Mouse (Mus musculus) fat pad, adult 2 months (tissue): Measurements from ENCODE around the gene Med21.

Experiments
- DNase-seq: peaks from one replicate; pipeline ENCODE4 v3.0.0-alpha.2; 2011; ENCODE audit warnings: low read depth, low spot score; ENCODE audit errors: extremely low read depth

Gene Med21

DNA sequence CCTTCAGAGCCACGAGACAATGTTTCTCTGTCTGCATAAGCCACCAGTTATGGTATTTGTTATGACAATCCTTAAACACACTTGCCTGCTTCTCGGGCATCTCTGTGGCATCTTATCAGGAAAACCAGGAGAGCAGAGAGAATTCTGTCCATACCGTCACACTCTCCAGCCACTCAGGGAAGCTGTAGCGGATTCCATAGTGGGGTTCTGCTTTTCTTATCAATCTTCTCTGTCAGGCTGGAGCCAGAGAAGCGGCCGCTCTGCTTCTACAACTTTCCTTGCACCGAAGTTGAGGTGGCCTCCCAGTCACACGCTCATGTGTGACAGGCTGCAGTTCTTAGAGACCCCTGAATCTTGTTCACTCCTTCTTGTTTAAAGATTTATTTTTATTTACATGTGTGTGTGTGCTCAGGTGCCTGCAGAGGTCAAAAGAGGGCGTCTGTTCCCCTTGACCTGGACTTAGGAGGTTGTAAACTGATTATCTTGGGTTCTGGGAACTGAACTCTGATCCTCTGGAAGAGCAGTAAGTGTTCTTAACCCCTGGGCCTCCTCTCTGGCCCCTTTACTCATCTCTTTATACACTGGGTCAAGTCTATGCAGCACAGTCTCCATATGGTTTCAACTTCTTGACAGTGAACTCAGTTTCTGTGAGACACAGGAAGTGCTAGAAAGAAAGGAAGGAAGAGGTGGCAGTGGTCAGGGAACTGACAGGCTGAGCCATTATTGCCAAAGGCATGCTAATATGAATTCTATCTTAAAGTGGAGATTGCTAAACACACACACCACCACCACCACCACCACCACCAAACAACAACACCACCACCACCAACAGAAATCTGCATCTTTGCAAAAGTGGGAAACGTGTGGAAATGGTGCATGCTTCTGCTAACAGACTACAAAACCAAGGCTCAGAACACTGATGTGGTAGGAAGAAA, 36.1 kb downstream of the Med21 start:
- DNase-seq, result no peak

DNA sequence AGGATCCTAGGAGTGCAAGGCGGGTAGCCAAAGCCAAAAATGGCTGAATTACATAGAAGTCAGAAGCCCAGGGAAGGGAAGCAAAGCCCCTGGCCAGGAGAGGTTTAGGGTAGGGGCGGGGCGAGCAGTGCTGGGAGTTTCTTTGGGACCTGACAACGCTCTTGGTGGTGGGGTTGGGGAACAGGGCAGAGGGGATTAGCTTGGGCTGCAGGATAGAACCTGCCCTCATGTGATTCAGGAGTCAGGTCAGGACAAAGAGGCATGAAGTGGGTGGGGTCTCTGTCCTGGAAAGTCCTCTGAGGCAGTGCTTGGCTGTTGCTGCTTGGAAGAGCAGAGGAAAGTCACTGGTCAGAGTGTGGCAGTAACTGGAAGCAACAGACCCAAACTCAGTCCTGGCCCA, 41.5 kb downstream of the Med21 start:
- no peak for DNase-seq

DNA sequence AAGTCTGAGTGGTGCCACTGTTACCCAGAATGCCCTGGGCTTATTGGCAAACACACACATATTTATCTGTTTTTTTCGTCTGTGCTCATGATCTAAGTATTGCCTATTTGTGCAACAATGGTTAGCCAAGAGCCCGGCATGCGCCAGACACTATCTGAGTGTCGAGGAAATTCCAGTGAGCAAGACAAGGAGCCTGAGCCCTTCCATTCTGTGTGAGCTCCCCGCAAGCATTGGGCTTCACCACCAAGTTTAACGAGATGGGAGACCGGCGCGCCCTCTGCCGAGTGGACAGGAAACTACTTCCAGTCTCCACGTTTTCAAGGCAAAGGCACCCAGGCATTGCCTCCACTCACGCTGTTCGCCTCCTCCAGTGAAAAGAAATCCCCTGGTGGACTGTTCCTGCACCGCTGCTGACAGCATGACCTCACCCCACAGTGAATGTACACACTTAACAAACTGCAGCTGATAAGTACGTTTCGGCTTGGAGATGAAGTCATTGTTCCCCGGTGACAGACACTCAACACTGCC, 43.5 kb downstream of the Med21 start:
- DNase-seq, result no peak

DNA sequence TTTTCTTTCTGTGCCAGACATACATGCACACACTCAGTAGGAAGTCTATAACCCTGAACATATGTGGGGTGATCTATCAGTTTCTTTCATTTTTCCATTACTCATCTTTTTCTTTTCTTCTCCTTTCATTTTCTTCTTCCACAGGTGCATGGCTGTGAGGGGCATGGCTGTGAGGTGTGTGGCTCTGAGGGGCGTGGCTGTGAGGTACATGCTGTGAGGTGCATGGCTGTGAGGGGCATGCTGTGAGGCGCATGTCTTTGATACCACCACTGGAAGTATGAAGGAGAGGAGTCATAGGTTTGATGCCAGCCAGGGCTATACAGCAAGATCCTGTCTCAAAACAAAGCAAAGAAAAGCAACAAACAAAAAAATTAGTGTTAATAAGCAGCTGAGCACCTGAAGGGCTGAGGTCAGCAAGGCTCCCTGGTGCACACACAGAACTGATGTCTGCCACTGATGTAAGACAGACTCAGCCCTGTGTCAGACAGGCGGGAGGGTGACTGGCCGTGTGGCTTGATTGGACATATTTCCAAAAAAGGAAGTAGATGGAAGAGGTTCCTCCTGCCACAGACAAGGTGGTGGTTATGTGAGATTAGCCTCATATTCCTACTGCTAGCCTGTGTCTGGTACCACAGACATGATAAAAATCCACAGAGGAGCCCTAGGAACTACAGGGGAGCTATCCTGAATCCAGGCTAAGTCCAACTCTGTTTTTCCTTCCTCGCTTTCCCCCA, 44.3 kb downstream of the Med21 start:
- no peak for DNase-seq

DNA sequence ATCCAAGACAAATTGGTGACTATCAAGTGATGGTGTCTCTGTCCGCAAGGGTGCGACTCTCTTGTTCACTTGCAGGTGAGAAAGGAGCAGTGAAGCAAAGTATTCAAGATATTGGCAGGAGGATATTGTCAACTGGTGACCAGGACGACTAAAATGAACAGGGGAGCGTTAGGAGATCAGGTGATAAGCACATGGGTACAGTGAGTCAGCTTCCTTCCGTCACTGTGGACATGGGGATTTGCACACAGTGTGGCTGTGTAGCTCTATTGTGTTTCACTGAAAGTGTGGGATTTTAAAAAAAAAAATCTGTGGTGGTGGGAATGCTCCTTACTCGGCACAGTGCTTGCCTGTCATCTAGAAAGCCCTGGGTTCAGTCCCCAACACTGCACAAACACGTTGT, 45.7 kb downstream of the Med21 start:
- no peak for DNase-seq

DNA sequence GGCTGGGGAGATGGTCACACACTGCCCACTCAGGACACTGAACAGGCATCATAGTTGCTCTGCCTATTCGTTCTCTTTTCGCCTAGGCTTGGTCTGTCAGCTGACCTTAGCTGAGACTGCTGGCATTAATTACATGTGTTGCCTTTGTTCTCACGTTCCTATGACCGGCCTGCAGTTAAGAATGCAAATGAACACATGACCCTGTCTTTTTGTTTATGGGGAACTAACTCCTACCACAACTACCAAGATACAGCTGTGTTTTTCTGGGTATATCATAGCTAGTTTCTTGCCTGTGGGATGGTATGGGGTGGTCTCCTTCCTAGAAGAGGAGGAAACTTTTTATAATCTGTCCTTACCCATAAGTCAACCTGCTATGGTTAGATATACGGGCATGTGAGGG, 46.5 kb downstream of the Med21 start:
- DNase-seq, result no peak

DNA sequence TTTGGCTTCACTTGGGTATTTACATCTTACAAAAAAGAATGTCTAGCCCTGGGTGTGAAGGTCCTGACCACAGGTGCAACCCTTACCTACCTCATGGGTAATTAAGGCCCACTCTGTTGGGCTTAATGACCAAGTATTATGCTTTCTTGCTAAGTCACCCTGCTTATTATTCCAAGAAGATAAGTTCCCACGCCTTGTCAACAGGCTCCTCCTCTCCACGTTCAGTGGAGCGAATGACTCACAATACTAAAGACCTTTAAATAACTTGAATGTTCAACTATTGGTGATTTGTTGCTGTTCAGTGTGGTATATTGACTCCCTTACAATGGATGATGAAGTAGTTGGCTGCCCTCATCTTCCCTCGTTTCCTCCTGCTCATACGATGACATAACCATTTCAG, 55.4 kb downstream of the Med21 start:
- DNase-seq, result no peak

DNA sequence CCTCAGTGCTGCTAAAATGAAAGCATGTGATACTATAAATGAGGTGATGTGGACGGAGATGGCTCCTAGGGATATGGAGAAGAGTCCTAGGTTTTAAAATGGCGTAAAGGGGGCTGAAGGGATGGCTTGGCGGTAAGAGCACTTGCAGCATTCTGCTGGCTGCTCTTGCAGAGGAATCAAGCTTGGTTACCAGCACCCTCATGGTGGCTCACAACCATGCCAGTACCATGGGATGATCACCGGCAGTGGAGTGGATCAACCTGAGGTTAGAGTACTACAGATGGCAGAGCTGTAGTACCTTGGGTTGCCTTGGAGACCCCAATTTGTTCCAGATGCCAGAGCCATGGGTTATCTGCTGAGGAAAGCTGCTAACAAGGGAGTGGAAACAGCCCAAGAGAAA, 56.0 kb downstream of the Med21 start:
- DNase-seq, result no peak
